Mouse (Mus musculus) gastrocnemius, postnatal 14 days (tissue): ENCODE measurements around the gene Ep300. TPM values are rescaled to one million over a fixed set of nuclear protein-coding genes. Genes with fewer than 3 reads are reported as not detected.

Source experiments
- DNase-seq: peaks from one replicate; pipeline ENCODE4 v3.0.0; 2021; ENCODE audit warnings: mixed read lengths
- intact Hi-C: fragments of 180-260 bp; cut with DNase I; formaldehyde crosslinking; loops from one replicate; pipeline ENCODE4 v1.15.1; 2025; ENCODE audit warnings: low total_unique reads
- long read RNA-seq, 2 experiments: library from polyadenylated mRNA; stranded (forward); transcript quantifications; one replicate each; pipeline ENCODE4 v2.0.0; 2021
- total RNA-seq, 2 experiments: library from RNA; stranded (reverse); gene quantifications; 2 replicates each; pipeline ENCODE4 v1.2.3; 2021

Ep300 gene
- 10 to 100 TPM; 28.7 to 30.8 TPM for total RNA-seq
- long read RNA-seq, experiment 1, partial matches to known transcripts = 2 of 4 reads
- long read RNA-seq, experiment 1, other reads (novel, unspliced or antisense) = 1 of 4 reads
- long read RNA-seq, experiment 2, partial matches to known transcripts = 0 of 3 reads
- long read RNA-seq, experiment 2, other reads (novel, unspliced or antisense) = 1 of 3 reads

GRCm38 (mm10) chr15:81584913-81585745 lies at the start of gene Ep300:
Gene Ep300 (plus strand): TSS chr15:81585351.
- intact Hi-C loops = loop anchor here (5.0 kb wide), 1 partner anchor 118 kb away; the partner anchor contains the start of gene Rbx1
- DNase-seq = peak; percentile 98

- intact Hi-C loops = no loop called here
- no peak for DNase-seq
These were observed 49.2 kb upstream of the Ep300 start for GRCm38 (mm10) chr15:81535881-81536351.

- intact Hi-C loops = no loop called here
- no peak for DNase-seq
These were observed 47.0 kb upstream of the Ep300 start for GRCm38 (mm10) chr15:81538149-81538548.

- no peak for DNase-seq
- intact Hi-C loops = no loop called here
These were observed 45.6 kb upstream of the Ep300 start for GRCm38 (mm10) chr15:81539560-81539959.

GRCm38 (mm10) chr15:81544916-81545315 lies 40.2 kb upstream of the Ep300 start:
- intact Hi-C loops = no loop called here
- DNase-seq = no peak

- intact Hi-C loops = no loop called here
- DNase-seq = no peak
These were observed 39.6 kb upstream of the Ep300 start for GRCm38 (mm10) chr15:81545387-81546176.

- intact Hi-C loops = no loop called here
- DNase-seq = no peak
These were observed 31.7 kb upstream of the Ep300 start for GRCm38 (mm10) chr15:81553455-81553854.

GRCm38 (mm10) chr15:81554558-81555297 lies 30.4 kb upstream of the Ep300 start:
- intact Hi-C loops = no loop called here
- DNase-seq = peak; percentile 34

GRCm38 (mm10) chr15:81555986-81556385 lies 29.2 kb upstream of the Ep300 start:
- DNase-seq = no peak
- intact Hi-C loops = no loop called here

- DNase-seq = no peak
- intact Hi-C loops = no loop called here
These were observed 23.6 kb upstream of the Ep300 start for GRCm38 (mm10) chr15:81561501-81561900.

- no peak for DNase-seq
- intact Hi-C loops = no loop called here
These were observed 23.2 kb upstream of the Ep300 start for GRCm38 (mm10) chr15:81561996-81562395.

GRCm38 (mm10) chr15:81562491-81563488 lies 22.4 kb upstream of the Ep300 start:
- intact Hi-C loops = no loop called here
- no peak for DNase-seq

- intact Hi-C loops = no loop called here
- DNase-seq = no peak
These were observed 17.1 kb upstream of the Ep300 start for GRCm38 (mm10) chr15:81568093-81568492.

GRCm38 (mm10) chr15:81568592-81568991 lies 16.6 kb upstream of the Ep300 start:
- no peak for DNase-seq
- intact Hi-C loops = no loop called here

GRCm38 (mm10) chr15:81576961-81577360 lies 8.2 kb upstream of the Ep300 start:
- no peak for DNase-seq
- intact Hi-C loops = no loop called here

- DNase-seq = no peak
- intact Hi-C loops = no loop called here
These were observed 7.4 kb upstream of the Ep300 start for GRCm38 (mm10) chr15:81577743-81578165.

GRCm38 (mm10) chr15:81584466-81584865 lies 685 bp upstream of the Ep300 start:
- intact Hi-C loops = loop anchor here (5.0 kb wide), 1 partner anchor 117 kb away; the partner anchor contains the start of gene Rbx1
- DNase-seq = no peak
